Mouse (Mus musculus): Measurements from ENCODE around the gene Ahctf1. TPM values are rescaled to one million over a fixed set of nuclear protein-coding genes. Genes with fewer than 3 reads are reported as not detected.

The Ahctf1 gene
- polyA plus RNA-seq, 1 experiment: 10.6 TPM

DNA sequence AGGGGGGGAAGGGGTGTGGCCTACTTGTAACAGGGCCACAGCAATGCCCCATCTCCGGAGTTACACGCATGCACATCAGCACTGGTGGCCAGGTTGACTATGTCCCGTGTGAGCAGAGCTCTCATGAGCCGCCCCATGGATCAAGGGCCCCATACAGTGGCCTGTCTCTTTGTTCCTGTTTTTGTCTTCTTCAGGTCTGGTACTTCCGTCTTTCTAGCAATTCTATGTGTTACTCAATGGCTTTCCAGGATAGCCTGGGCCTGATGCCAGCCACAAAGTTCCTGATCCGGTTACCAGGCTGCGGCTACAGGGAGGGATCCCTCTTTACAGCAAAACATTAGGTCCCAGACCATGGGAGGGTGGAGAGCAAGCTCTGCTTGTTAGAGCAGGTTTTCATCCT, 39.1 kb upstream of the Ahctf1 start:
- no peak overlapping the region for H3K4me3 ChIP-seq (ENCODE audit: control insufficient read depth, insufficient read depth, low read length)
- H3K27ac ChIP-seq (ENCODE audit: control insufficient read depth, insufficient read depth, low read length): no peak overlapping the region
- H3K4me1 ChIP-seq (replicated peaks; ENCODE audit: control insufficient read depth, insufficient read depth, low read length): no peaks in the 10 kb centered on the region
- WGBS: 72% methylated on average over 7 of the region's 7 CpGs
- no peak for DNase-seq
- H3K36me3 ChIP-seq (ENCODE audit: control insufficient read depth, insufficient read depth, low read length): no peaks in the 10 kb centered on the region
- TF ChIP-seq CTCF (IDR thresholded peaks at IDR 0.05; ENCODE audit: borderline replicate concordance, control insufficient read depth, extremely low read depth, insufficient read depth, low read length, poor library complexity) (no peak), POLR2A (IDR thresholded peaks at IDR 0.05; ENCODE audit: control insufficient read depth, extremely low read depth, insufficient read depth, low read length, poor library complexity) (no peak)
- H3K27me3 ChIP-seq (ENCODE audit: control insufficient read depth, insufficient read depth, low read length): no peaks in the 10 kb centered on the region

DNA sequence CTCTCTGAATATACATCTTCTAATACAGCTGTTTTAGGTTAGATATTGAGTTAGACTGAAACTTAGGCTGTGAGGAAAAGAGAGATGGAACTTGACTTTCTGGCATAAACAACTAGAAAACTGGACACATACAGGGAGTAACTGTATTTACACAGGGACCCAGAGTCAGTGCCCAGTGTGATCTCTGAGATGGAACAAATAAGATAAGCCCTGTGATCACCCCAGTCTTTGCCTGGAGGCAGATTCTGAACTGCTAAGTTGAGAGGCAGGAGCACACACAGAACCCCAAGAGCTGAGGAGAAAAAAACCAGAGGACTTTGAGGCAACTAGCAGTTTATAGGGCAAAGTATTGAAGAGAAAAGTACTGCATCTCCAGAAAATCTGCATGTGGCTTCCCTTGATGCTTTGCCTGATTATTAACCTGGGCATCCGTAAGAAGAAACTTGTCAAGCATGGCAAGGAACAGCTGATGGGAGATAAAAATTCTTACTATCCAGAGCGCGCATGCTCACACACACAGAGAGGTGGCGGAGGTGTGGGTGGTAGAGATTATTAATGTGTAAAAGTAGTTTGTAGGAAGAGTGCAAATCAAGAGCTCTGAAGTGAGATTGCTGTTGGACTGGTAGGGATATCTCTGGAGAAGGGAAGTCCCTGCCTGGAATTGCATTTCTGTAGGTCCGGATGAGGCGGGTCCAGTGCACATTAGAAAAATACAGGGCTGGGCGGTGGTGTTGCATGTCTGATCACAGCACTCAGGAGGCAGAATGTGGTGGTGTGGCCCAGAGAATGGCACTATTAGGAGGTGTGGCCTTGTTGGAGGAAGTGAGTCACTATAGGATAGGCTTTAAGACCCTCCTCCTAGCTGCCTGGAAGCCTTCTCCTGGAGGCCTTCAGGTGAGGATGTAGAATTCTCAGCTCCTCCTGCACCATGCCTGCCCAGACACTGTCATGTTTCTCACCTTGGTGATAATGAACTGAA, 33.2 kb upstream of the Ahctf1 start:
- 97% methylated on average over 7 of the region's 7 CpGs for WGBS
- no peak overlapping the region for H3K27ac ChIP-seq (ENCODE audit: control insufficient read depth, insufficient read depth, low read length)
- DNase-seq: no peak
- no peak overlapping the region for H3K4me3 ChIP-seq (ENCODE audit: control insufficient read depth, insufficient read depth, low read length)
- H3K4me1 ChIP-seq (replicated peaks; ENCODE audit: control insufficient read depth, insufficient read depth, low read length): no peaks in the 10 kb centered on the region
- H3K27me3 ChIP-seq (ENCODE audit: control insufficient read depth, insufficient read depth, low read length): no peaks in the 10 kb centered on the region
- H3K36me3 ChIP-seq (ENCODE audit: control insufficient read depth, insufficient read depth, low read length): no peaks in the 10 kb centered on the region
- TF ChIP-seq POLR2A (IDR thresholded peaks at IDR 0.05; ENCODE audit: control insufficient read depth, extremely low read depth, insufficient read depth, low read length, poor library complexity) (no peak), CTCF (IDR thresholded peaks at IDR 0.05; ENCODE audit: borderline replicate concordance, control insufficient read depth, extremely low read depth, insufficient read depth, low read length, poor library complexity) (no peak)

DNA sequence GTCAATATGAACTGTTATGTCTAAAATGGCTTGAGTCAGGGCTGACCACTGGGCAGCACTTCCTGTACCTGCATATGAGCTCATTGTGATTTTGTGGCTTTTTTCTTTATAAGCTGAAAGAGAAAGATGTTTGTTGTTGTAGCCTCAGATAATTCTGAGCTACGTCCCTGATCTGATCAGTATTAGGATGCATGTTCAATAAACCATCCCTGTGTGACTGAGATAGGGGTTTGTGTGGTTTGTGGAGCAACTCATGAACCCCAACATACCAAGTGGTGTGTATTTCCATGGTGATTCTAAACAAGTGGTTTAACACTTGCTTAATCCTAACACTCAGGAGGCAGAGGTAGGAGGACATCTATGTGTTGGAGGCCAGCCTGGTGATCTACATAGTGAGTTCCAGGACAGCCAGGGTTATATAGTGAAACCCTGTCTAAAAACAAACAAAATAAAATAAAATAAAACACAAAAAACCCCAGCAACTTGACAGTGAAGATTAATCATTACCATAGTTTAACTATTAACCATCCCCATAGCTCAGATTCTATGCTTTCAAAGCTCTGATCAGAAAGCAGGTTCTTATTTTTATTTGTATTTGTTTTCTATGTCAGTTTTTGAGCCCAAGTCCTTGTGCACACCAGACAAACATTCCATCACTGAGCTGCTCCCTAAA, 32.4 kb upstream of the Ahctf1 start:
- DNase-seq: no peak
- H3K27ac ChIP-seq (ENCODE audit: control insufficient read depth, insufficient read depth, low read length): no peak overlapping the region
- no peaks in the 10 kb centered on the region for H3K4me1 ChIP-seq (replicated peaks; ENCODE audit: control insufficient read depth, insufficient read depth, low read length)
- no peaks in the 10 kb centered on the region for H3K36me3 ChIP-seq (ENCODE audit: control insufficient read depth, insufficient read depth, low read length)
- no peak overlapping the region for H3K4me3 ChIP-seq (ENCODE audit: control insufficient read depth, insufficient read depth, low read length)
- WGBS: 97% methylated on average over 1 of the region's 1 CpGs
- no peak for TF ChIP-seq CTCF (IDR thresholded peaks at IDR 0.05; ENCODE audit: borderline replicate concordance, control insufficient read depth, extremely low read depth, insufficient read depth, low read length, poor library complexity)
- TF ChIP-seq POLR2A (IDR thresholded peaks at IDR 0.05; ENCODE audit: control insufficient read depth, extremely low read depth, insufficient read depth, low read length, poor library complexity): no peak
- H3K27me3 ChIP-seq (ENCODE audit: control insufficient read depth, insufficient read depth, low read length): no peaks in the 10 kb centered on the region

GRCm38 (mm10) chr1:179833596-179833995, 30.1 kb upstream of the Ahctf1 start:
- no peak for DNase-seq
- TF ChIP-seq CTCF (IDR thresholded peaks at IDR 0.05; ENCODE audit: borderline replicate concordance, control insufficient read depth, extremely low read depth, insufficient read depth, low read length, poor library complexity) (no peak), POLR2A (IDR thresholded peaks at IDR 0.05; ENCODE audit: control insufficient read depth, extremely low read depth, insufficient read depth, low read length, poor library complexity) (no peak)
- H3K27me3 ChIP-seq (ENCODE audit: control insufficient read depth, insufficient read depth, low read length): no peaks in the 10 kb centered on the region
- no peak overlapping the region for H3K27ac ChIP-seq (ENCODE audit: control insufficient read depth, insufficient read depth, low read length)
- no peaks in the 10 kb centered on the region for H3K4me1 ChIP-seq (replicated peaks; ENCODE audit: control insufficient read depth, insufficient read depth, low read length)
- no peak overlapping the region for H3K4me3 ChIP-seq (ENCODE audit: control insufficient read depth, insufficient read depth, low read length)
- WGBS: 95% methylated on average over 1 of the region's 1 CpGs
- no peaks in the 10 kb centered on the region for H3K36me3 ChIP-seq (ENCODE audit: control insufficient read depth, insufficient read depth, low read length)

- Histone ChIP-seq H3K4me3 (ENCODE audit: control insufficient read depth, insufficient read depth, low read length) (no peak overlapping the region), H3K4me1 (replicated peaks; ENCODE audit: control insufficient read depth, insufficient read depth, low read length) (no peaks in the 10 kb centered on the region)
- no peak for DNase-seq
Measured at GRCm38 (mm10) chr1:179832710-179833240, 29.3 kb upstream of the Ahctf1 start.

DNA sequence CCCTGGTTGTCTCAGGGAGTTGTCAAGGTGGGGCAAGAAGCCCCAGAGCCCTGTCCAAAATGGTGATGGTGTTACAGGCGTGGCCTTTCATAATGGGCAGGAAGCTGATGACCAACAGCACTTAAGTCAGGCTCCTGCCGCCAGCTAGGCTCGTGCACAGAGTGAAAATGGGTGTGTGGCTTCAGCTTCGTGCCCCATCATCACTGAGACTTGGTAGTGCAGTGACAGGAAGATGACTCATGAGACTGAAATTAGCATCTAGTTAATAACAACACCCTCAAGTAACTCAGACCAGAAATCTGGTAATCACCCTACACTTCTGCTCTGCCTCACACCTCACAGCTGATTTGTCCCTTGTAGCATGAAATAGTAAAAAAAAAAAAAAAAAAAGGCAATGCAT, 25.4 kb upstream of the Ahctf1 start:
- 63% methylated on average over 4 of the region's 4 CpGs for WGBS
- Histone ChIP-seq H3K27me3 (ENCODE audit: control insufficient read depth, insufficient read depth, low read length) (no peaks in the 10 kb centered on the region), H3K36me3 (ENCODE audit: control insufficient read depth, insufficient read depth, low read length) (no peaks in the 10 kb centered on the region), H3K27ac (ENCODE audit: control insufficient read depth, insufficient read depth, low read length) (no peak overlapping the region), H3K4me3 (ENCODE audit: control insufficient read depth, insufficient read depth, low read length) (no peak overlapping the region), H3K4me1 (replicated peaks; ENCODE audit: control insufficient read depth, insufficient read depth, low read length) (no peaks in the 10 kb centered on the region)
- TF ChIP-seq CTCF (IDR thresholded peaks at IDR 0.05; ENCODE audit: borderline replicate concordance, control insufficient read depth, extremely low read depth, insufficient read depth, low read length, poor library complexity) (no peak), POLR2A (IDR thresholded peaks at IDR 0.05; ENCODE audit: control insufficient read depth, extremely low read depth, insufficient read depth, low read length, poor library complexity) (no peak)
- DNase-seq: no peak

More at GRCm38 (mm10) chr1:179832710-179833240, 29.3 kb upstream of the Ahctf1 start:
- WGBS: 56% methylated on average over 7 of the region's 7 CpGs
- H3K27me3 ChIP-seq (ENCODE audit: control insufficient read depth, insufficient read depth, low read length): no peaks in the 10 kb centered on the region
- no peak for TF ChIP-seq CTCF (IDR thresholded peaks at IDR 0.05; ENCODE audit: borderline replicate concordance, control insufficient read depth, extremely low read depth, insufficient read depth, low read length, poor library complexity)
- no peak for TF ChIP-seq POLR2A (IDR thresholded peaks at IDR 0.05; ENCODE audit: control insufficient read depth, extremely low read depth, insufficient read depth, low read length, poor library complexity)
- no peaks in the 10 kb centered on the region for H3K36me3 ChIP-seq (ENCODE audit: control insufficient read depth, insufficient read depth, low read length)
- no peak overlapping the region for H3K27ac ChIP-seq (ENCODE audit: control insufficient read depth, insufficient read depth, low read length)
